Mouse (Mus musculus) midbrain, embryonic 10.5 days (tissue): Measurements from ENCODE around the gene Nt5c2. TPM values are rescaled to one million over a fixed set of nuclear protein-coding genes. Genes with fewer than 3 reads are reported as not detected.

Experiments used
- DNase-seq: peaks from one replicate; pipeline ENCODE4 v3.0.0-alpha.2; 2017; ENCODE audit warnings: low spot score
- H3K27ac ChIP-seq: fragments of 300-500 bp; sonication (generic); replicated peaks from 2 replicates; pipeline ENCODE4 v1.5.1; 2016; ENCODE audit warnings: mild to moderate bottlenecking
- H3K27me3 ChIP-seq: fragments of 300-500 bp; sonication (generic); 2 replicates; pipeline ENCODE4 v1.6.1; 2016; ENCODE audit warnings: low read depth, mild to moderate bottlenecking; ENCODE audit not compliant: poor library complexity, severe bottlenecking
- H3K36me3 ChIP-seq: fragments of 300-500 bp; sonication (generic); 2 replicates; pipeline ENCODE4 v1.6.1; 2016; ENCODE audit warnings: mild to moderate bottlenecking, moderate library complexity
- H3K4me1 ChIP-seq: fragments of 300-500 bp; sonication (generic); 2 replicates; pipeline ENCODE4 v1.6.1; 2016
- H3K4me3 ChIP-seq: fragments of 300-500 bp; sonication (generic); 2 replicates; pipeline ENCODE4 v1.5.1; 2016; ENCODE audit warnings: mild to moderate bottlenecking, moderate library complexity
- H3K9me3 ChIP-seq: fragments of 300-500 bp; sonication (generic); replicated peaks from 2 replicates; pipeline ENCODE4 v1.6.1; 2016; ENCODE audit warnings: mild to moderate bottlenecking
- WGBS: fragments of 180-500 bp; shearing (Covaris S2); methylation state at CpG from one replicate; pipeline ENCODE4 v1.1.7; 2016; 5-methylcytosine and 5-hydroxymethylcytosine counted together
- polyA plus RNA-seq: library from polyadenylated mRNA; unstranded; fragments of >200 nt; fragmentation: Nextera tagmentation; extraction: Ambion mirVana; gene quantifications from 2 replicates; pipeline ENCODE4 v1.2.1, GENCODE M21; 2016

Nt5c2 gene
- polyA plus RNA-seq, 1 experiment from 2014 or later: 64.1 TPM

- Histone ChIP-seq H3K4me3 (no peak overlapping the region), H3K9me3 (no peaks in the 10 kb centered on the region), H3K27me3 (no peaks in the 10 kb centered on the region), H3K36me3 (no peaks in the 10 kb centered on the region; the same call in 1 of the 2 replicates), H3K4me1 (no peaks in the 10 kb centered on the region), H3K27ac (no peak overlapping the region)
- peak; percentile 80 for DNase-seq
- WGBS: 40% methylated on average over 12 of the region's 12 CpGs
Observed at GRCm38 (mm10) chr19:46875790-46876189, 139.2 kb downstream of the Nt5c2 start.

- Histone ChIP-seq H3K4me3 (no peak overlapping the region), H3K9me3 (no peaks in the 10 kb centered on the region), H3K27ac (no peak overlapping the region), H3K4me1 (peaks cover 6% of the 10 kb centered on the region), H3K27me3 (no peaks in the 10 kb centered on the region), H3K36me3 (no peaks in the 10 kb centered on the region; the same call in 1 of the 2 replicates)
- 89% methylated on average over 3 of the region's 3 CpGs for WGBS
- no peak for DNase-seq
Observed at GRCm38 (mm10) chr19:46873924-46874323, 141.0 kb downstream of the Nt5c2 start.

- H3K27ac ChIP-seq: no peak overlapping the region
- H3K36me3 ChIP-seq: no peaks in the 10 kb centered on the region
- no peaks in the 10 kb centered on the region for H3K9me3 ChIP-seq
- H3K4me3 ChIP-seq: no peak overlapping the region
- WGBS: 80% methylated on average over 7 of the region's 7 CpGs
- DNase-seq: no peak
- no peaks in the 10 kb centered on the region for H3K27me3 ChIP-seq
- peaks cover 8% of the 10 kb centered on the region for H3K4me1 ChIP-seq
Observed at GRCm38 (mm10) chr19:46871651-46872050, 143.3 kb downstream of the Nt5c2 start.

DNA sequence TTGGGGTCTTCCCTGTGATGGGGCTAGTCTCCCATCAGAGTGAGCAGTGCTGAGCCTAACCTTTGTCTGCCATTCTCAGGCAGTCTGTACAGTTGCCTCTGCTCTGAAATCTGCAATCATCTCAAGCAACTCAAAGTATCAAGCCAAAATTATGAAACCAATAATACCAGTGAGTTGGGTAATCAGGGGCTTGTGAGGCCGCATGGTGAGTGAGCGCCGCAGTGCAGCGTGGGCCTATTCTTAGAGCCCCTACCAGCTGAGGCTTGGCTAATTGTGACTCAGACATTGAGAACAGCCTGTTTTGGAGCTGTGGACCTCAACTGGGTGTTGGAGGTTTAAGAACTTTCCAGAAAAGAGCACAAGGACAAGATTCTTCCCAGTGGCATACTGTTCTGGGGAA, 143.9 kb downstream of the Nt5c2 start:
- DNase-seq: no peak
- no peak overlapping the region for H3K4me3 ChIP-seq
- no peaks in the 10 kb centered on the region for H3K36me3 ChIP-seq
- no peaks in the 10 kb centered on the region for H3K27me3 ChIP-seq
- H3K4me1 ChIP-seq: peaks cover 8% of the 10 kb centered on the region
- WGBS: 95% methylated on average over 4 of the region's 4 CpGs
- no peak overlapping the region for H3K27ac ChIP-seq
- no peaks in the 10 kb centered on the region for H3K9me3 ChIP-seq

DNA sequence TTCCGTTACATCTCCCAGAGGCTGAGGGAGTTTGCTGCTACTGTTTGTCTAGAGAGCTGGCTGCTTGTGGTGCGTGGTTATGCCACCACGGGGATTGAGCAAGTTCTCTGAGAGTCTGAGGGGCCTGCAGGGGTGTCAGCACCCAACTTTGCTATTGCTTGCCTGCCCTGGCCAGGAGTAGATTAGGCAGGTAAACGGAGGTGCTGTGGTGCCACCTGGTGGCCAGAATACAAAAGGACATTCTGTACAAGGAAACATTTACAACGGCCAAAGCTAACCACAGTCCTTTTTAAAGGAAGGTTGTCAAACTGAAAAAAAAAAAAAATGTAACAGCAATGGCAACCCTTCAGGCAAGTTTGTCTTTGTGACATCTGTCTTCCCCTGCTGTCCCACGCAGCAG, 145.4 kb downstream of the Nt5c2 start:
- 19% methylated on average over 6 of the region's 6 CpGs for WGBS
- H3K27me3 ChIP-seq: no peaks in the 10 kb centered on the region
- peaks cover 12% of the 10 kb centered on the region for H3K4me1 ChIP-seq
- H3K27ac ChIP-seq: no peak overlapping the region
- no peaks in the 10 kb centered on the region for H3K9me3 ChIP-seq
- H3K4me3 ChIP-seq: no peak overlapping the region
- H3K36me3 ChIP-seq: no peaks in the 10 kb centered on the region
- peak; percentile 78 for DNase-seq

- no peak for DNase-seq
- H3K4me3 ChIP-seq: no peak overlapping the region
- WGBS: 58% methylated on average over 11 of the region's 11 CpGs
- H3K9me3 ChIP-seq: no peaks in the 10 kb centered on the region
- no peaks in the 10 kb centered on the region for H3K27me3 ChIP-seq
- H3K36me3 ChIP-seq: no peaks in the 10 kb centered on the region
- H3K4me1 ChIP-seq: peaks cover 12% of the 10 kb centered on the region
- H3K27ac ChIP-seq: no peak overlapping the region
Observed at GRCm38 (mm10) chr19:46869049-46869448, 145.9 kb downstream of the Nt5c2 start.

DNA sequence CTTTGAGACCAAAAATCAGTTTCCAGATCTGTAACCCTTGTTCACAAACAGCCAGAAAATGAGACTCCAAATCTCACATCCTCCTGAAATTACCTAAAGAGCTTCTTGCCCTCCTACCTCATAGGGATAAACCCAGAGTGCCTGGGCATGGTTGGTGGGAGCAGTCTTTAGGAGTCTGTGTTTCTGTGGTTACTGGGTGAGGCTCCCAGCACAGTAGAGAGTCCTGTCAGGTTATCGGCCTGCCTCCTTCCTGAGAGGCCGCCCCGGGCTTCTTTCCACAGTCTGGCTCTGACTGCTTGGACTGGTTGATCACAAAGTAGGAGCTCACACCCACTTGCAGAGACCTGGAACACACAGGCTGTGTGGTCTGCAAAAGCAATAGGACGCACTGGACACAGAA, 149.6 kb downstream of the Nt5c2 start:
- 88% methylated on average over 4 of the region's 4 CpGs for WGBS
- H3K27ac ChIP-seq: no peak overlapping the region
- no peaks in the 10 kb centered on the region for H3K27me3 ChIP-seq
- DNase-seq: no peak
- no peaks in the 10 kb centered on the region for H3K9me3 ChIP-seq
- no peak overlapping the region for H3K4me3 ChIP-seq
- no peaks in the 10 kb centered on the region for H3K36me3 ChIP-seq
- H3K4me1 ChIP-seq: peaks cover 12% of the 10 kb centered on the region

DNA sequence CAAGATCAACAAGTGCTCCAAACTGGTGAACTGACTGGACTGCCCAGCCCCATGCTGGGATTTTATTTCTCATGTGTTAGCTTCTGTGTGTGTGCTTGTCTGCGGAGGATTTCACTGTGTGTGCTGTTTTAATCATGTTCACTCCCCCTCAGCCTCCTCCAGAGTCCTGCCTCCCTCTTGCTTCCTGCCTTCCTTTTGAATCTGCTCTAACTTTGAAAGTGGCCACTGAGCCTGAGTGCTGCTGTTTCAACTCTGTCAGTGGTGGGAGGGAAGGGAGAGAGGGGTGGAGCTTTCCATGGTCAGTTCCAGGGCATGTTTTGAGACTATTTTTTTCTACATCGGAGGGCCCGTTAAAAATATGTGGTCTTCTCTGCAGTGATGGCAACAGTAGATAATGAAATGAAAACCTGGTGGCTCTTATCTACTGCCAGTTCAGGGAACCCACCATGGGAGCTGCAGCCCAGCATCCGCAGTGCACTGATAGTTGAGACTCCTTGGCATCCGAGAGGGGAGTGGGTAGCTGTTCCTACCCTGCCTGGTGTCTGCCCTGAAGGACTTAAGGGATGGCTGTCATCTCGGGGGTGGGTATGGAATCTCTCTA, 150.1 kb downstream of the Nt5c2 start:
- WGBS: 78% methylated on average over 6 of the region's 6 CpGs
- Histone ChIP-seq H3K27me3 (no peaks in the 10 kb centered on the region), H3K36me3 (no peaks in the 10 kb centered on the region), H3K4me3 (no peak overlapping the region), H3K4me1 (peaks cover 12% of the 10 kb centered on the region), H3K9me3 (no peaks in the 10 kb centered on the region), H3K27ac (no peak overlapping the region)
- no peak for DNase-seq

DNA sequence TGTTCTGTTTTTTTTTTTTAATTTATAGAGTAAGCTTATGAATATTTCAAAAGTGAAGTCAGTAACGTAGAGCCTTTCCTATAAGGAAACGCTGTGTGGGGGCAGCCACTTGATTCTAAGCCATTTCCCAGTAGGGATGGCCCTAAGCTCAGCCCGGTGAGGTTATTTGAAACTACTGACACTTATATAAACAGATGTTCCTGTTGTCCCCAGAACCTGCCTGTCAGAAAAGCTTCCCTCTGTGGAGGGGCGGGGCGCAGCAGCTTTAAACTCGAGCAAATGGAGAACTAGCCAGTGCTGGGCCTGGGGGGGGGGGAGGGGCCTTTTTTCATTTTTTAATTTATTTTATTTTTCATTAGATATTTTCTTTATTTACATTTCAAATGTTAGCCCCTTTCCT, 150.9 kb downstream of the Nt5c2 start:
- H3K27ac ChIP-seq: no peak overlapping the region
- 62% methylated on average over 6 of the region's 6 CpGs for WGBS
- H3K9me3 ChIP-seq: no peaks in the 10 kb centered on the region
- no peak for DNase-seq
- H3K27me3 ChIP-seq: no peaks in the 10 kb centered on the region
- no peak overlapping the region for H3K4me3 ChIP-seq
- H3K36me3 ChIP-seq: no peaks in the 10 kb centered on the region
- peaks cover 7% of the 10 kb centered on the region for H3K4me1 ChIP-seq

- H3K9me3 ChIP-seq: no peaks in the 10 kb centered on the region
- H3K27ac ChIP-seq: no peak overlapping the region
- no peak overlapping the region for H3K4me3 ChIP-seq
- H3K36me3 ChIP-seq: no peaks in the 10 kb centered on the region
- H3K27me3 ChIP-seq: no peaks in the 10 kb centered on the region
- 0 out of 2 replicates have a peak, but pooled peaks cover 4% of the 10 kb centered on the region for H3K4me1 ChIP-seq
- no peak for DNase-seq
- 86% methylated on average over 17 of the region's 17 CpGs for WGBS
Observed at GRCm38 (mm10) chr19:46863236-46863927, 151.6 kb downstream of the Nt5c2 start.

- Histone ChIP-seq H3K27ac (no peak overlapping the region), H3K9me3 (no peaks in the 10 kb centered on the region), H3K27me3 (no peaks in the 10 kb centered on the region), H3K4me3 (no peak overlapping the region), H3K36me3 (no peaks in the 10 kb centered on the region), H3K4me1 (peaks cover 6% of the 10 kb centered on the region)
- 72% methylated on average over 3 of the region's 3 CpGs for WGBS
- DNase-seq: no peak
Observed at GRCm38 (mm10) chr19:46862556-46862955, 152.4 kb downstream of the Nt5c2 start.

- Histone ChIP-seq H3K4me1 (peaks cover 27% of the 10 kb centered on the region), H3K27me3 (no peaks in the 10 kb centered on the region), H3K4me3 (no peak overlapping the region), H3K9me3 (no peaks in the 10 kb centered on the region), H3K36me3 (no peaks in the 10 kb centered on the region), H3K27ac (no peak overlapping the region)
- no peak for DNase-seq
- 87% methylated on average over 7 of the region's 7 CpGs for WGBS
Observed at GRCm38 (mm10) chr19:46858200-46858599, 156.8 kb downstream of the Nt5c2 start.

DNA sequence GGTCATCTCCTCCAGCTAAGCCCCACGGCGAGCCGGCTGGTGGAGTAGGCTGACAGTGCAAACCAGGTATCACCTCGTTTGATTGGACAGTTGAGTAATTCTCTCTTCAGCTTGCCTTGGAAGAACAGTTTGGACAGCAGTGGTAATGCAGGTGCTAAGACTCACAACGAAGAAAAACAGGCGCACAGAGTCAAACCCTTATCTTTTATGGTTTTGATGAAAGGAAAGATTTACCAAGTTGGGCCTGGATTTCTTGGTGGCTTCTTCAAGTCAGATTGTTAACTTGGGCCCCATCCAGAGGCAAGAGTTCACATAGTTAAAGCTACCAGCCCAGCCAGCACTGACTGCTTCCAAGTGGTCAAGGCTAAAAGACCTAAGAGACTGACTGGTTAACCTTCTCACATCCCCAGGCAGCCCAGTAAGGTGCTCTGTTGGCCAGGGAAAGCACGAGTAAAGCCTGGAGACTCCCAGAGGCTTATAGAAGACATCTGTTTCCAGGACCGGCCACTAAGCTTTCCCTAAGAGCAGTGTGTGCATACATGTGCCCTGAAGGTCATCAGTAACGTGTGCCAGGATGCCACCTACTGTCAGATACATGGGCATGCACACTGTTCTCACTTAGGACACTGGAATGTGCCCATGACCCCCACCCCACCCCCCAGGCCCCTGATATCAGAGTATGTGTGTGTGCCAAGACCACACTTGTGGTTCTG, 157.5 kb downstream of the Nt5c2 start:
- Histone ChIP-seq H3K4me3 (no peak overlapping the region), H3K4me1 (peaks cover 27% of the 10 kb centered on the region), H3K27me3 (no peaks in the 10 kb centered on the region), H3K9me3 (no peaks in the 10 kb centered on the region), H3K27ac (no peak overlapping the region; the same call in 1 of the 2 replicates), H3K36me3 (no peaks in the 10 kb centered on the region)
- DNase-seq: no peak
- 71% methylated on average over 9 of the region's 9 CpGs for WGBS
